ENCODE assay signal across 7 mouse cellular contexts in genomic region chr10:82083622-82083971, GRCm38 (mm10). TPM values are rescaled to one million over a fixed set of nuclear protein-coding genes. Genes with fewer than 3 reads are reported as not detected.
DNase-seq lines count a peak whose midpoint lies in the region; ATAC-seq lines count a peak whose summit lies in the region.
"Not testable (repeated sequence)": the region's sequence is repeated elsewhere in the genome, so short reads cannot be mapped to it uniquely, and the experiment has no call there.

No protein-coding gene starts in this region.

- not testable (repeated sequence) for H3K79me2 ChIP-seq in macrophage (ENCODE audit: inconsistent target)

- peak overlapping the region; percentile 56 for H3K4me2 ChIP-seq in heart, embryonic 14.5 days (ENCODE audit: low read length)
- peak overlapping the region; percentile 47 for H3K4me2 ChIP-seq in intestine, embryonic 16.5 days (ENCODE audit: low read depth, low read length)
- H3K4me2 ChIP-seq in limb, embryonic 15.5 days = peak overlapping the region; percentile 38
- peak overlapping the region; percentile 42 for H3K4me2 ChIP-seq in neural tube, embryonic 14.5 days (ENCODE audit: low read depth, low read length)

- not testable (repeated sequence) for ATAC-seq in heart, embryonic 14.5 days (ENCODE audit: insufficient number of reproducible peaks, insufficient read depth, low FRiP score, low read depth); limb, embryonic 15.5 days (ENCODE audit: insufficient number of reproducible peaks, low FRiP score, low TSS enrichment, low read depth); neural tube, embryonic 14.5 days (ENCODE audit: low read depth)
- 0 out of 2 replicates have a peak, but pooled peaks have one; percentile 9 for ATAC-seq in intestine, embryonic 16.5 days

- H3K4me3 ChIP-seq in forebrain, embryonic 10.5 days = peak overlapping the region; percentile 56
- peak overlapping the region; percentile 55 to 74 for H3K4me3 ChIP-seq in heart, embryonic 14.5 days (ENCODE audit: control insufficient read depth in 1 of 2, insufficient read depth in 1 of 2, low read depth in 1 of 2, low read length in 2 of 2)
- peak overlapping the region; percentile 58 for H3K4me3 ChIP-seq in intestine, embryonic 16.5 days (ENCODE audit: low read length)
- H3K4me3 ChIP-seq in limb, embryonic 15.5 days = peak overlapping the region; percentile 54
- peak overlapping the region; percentile 14; the same call in 1 of the 2 replicates for H3K4me3 ChIP-seq in macrophage (ENCODE audit: inconsistent target)
- H3K4me3 ChIP-seq in neural tube, embryonic 14.5 days (ENCODE audit: low read depth, low read length) = peak overlapping the region; percentile 41

- H3K27ac ChIP-seq in forebrain, embryonic 10.5 days = peak overlapping the region; percentile 84
- peak overlapping the region; percentile 57 to 84; a peak in 2 of 4 replicates for H3K27ac ChIP-seq in heart, embryonic 14.5 days (replicated peaks in 1 of 2; ENCODE audit: control insufficient read depth in 1 of 2, insufficient read depth in 1 of 2, low read depth in 2 of 2, low read length in 2 of 2)
- not testable (repeated sequence) for H3K27ac ChIP-seq in intestine, embryonic 16.5 days (ENCODE audit: low read length); macrophage
- 0 out of 2 replicates have a peak overlapping the region, but pooled peaks have one; percentile 84 for H3K27ac ChIP-seq in limb, embryonic 15.5 days
- peak overlapping the region; percentile 28; the same call in 1 of the 2 replicates for H3K27ac ChIP-seq in neural tube, embryonic 14.5 days (ENCODE audit: low read depth, low read length)

- H3K4me1 ChIP-seq in forebrain, embryonic 10.5 days; heart, embryonic 14.5 days (ENCODE audit: control insufficient read depth in 2 of 2, insufficient read depth in 2 of 2, low read length in 2 of 2); intestine, embryonic 16.5 days (ENCODE audit: control insufficient read depth, insufficient read depth, low read length); limb, embryonic 15.5 days; neural tube, embryonic 14.5 days (ENCODE audit: control insufficient read depth, insufficient read depth, low read length): not testable (repeated sequence)

- peak overlapping the region; percentile 68 for H3K9ac ChIP-seq in heart, embryonic 14.5 days (ENCODE audit: low read length)
- peak overlapping the region; percentile 68 for H3K9ac ChIP-seq in intestine, embryonic 16.5 days (ENCODE audit: low read depth, low read length)
- H3K9ac ChIP-seq in limb, embryonic 15.5 days = not testable (repeated sequence)
- peak overlapping the region; percentile 46; the same call in 1 of the 2 replicates for H3K9ac ChIP-seq in neural tube, embryonic 14.5 days (replicated peaks; ENCODE audit: low read depth, low read length)

- not testable (repeated sequence) for H3K27me3 ChIP-seq in forebrain, embryonic 10.5 days (ENCODE audit: poor library complexity, severe bottlenecking); heart, embryonic 14.5 days (ENCODE audit: control insufficient read depth, insufficient read depth, low read length); intestine, embryonic 16.5 days (replicated peaks; ENCODE audit: control insufficient read depth, insufficient read depth, low read length); limb, embryonic 15.5 days; neural tube, embryonic 14.5 days (ENCODE audit: control insufficient read depth, insufficient read depth, low read length)

- 29% methylated on average over 14 of the region's 14 CpGs for WGBS in forebrain, embryonic 10.5 days
- 21% methylated on average over 14 of the region's 14 CpGs for WGBS in heart, embryonic 14.5 days
- whole genome bisulfite sequencing in intestine, embryonic 16.5 days = 18% methylated on average over 14 of the region's 14 CpGs
- WGBS in limb, embryonic 15.5 days = 22% methylated on average over 14 of the region's 14 CpGs
- 44% methylated on average over 9 of the region's 14 CpGs for WGBS in macrophage (ENCODE audit: missing documents)
- WGBS in neural tube, embryonic 14.5 days = 24% methylated on average over 14 of the region's 14 CpGs

- not testable (repeated sequence) for H3K36me3 ChIP-seq in forebrain, embryonic 10.5 days (replicated peaks); heart, embryonic 14.5 days (ENCODE audit: control insufficient read depth, insufficient read depth, low read length); intestine, embryonic 16.5 days (ENCODE audit: control insufficient read depth, insufficient read depth, low read length); limb, embryonic 15.5 days; macrophage (ENCODE audit: inconsistent target); neural tube, embryonic 14.5 days (ENCODE audit: control insufficient read depth, insufficient read depth, low read length)

- peaks cover 20% of the 10 kb centered on the region; the same call in 1 of the 2 replicates for H3K9me3 ChIP-seq in forebrain, embryonic 10.5 days
- H3K9me3 ChIP-seq in heart, embryonic 14.5 days (ENCODE audit: control insufficient read depth, low read length); intestine, embryonic 16.5 days (ENCODE audit: control insufficient read depth, low read length); limb, embryonic 15.5 days; neural tube, embryonic 14.5 days (ENCODE audit: control insufficient read depth, low read length): not testable (repeated sequence)

- peak; percentile 1 for DNase-seq in brain, adult 2 months (ENCODE audit: low read depth, low spot score)
- DNase-seq in forebrain, embryonic 10.5 days (ENCODE audit: extremely low spot score, low spot score) = not testable (repeated sequence)

RNA-seq across cellular contexts. Expression of gene BC024063, which starts 0.4 kb away (rescaled TPM):
- polyA plus RNA-seq in forebrain, embryonic 10.5 days (2016; fragmentation: Nextera tagmentation; extraction: Ambion mirVana) = 4.0 and 5.2 TPM in 2 replicates
- 3.1 and 4.0 TPM in 2 replicates for polyA plus RNA-seq in heart, embryonic 14.5 days (2014; fragmentation: Nextera tagmentation; extraction: Ambion mirVana)
- polyA plus RNA-seq in intestine, embryonic 16.5 days (2015; fragmentation: Nextera tagmentation; extraction: Ambion mirVana) = 2.5 and 3.5 TPM in 2 replicates
- 4.9 and 5.0 TPM in 2 replicates for polyA plus RNA-seq in limb, embryonic 15.5 days (2015; fragmentation: Nextera tagmentation; extraction: Ambion mirVana)
- 1 to 10 TPM in 9 of 26 experiments, under 1 TPM in 11, not detected in 6; 0.36 to 2.1 (median 0.79) TPM for total RNA-seq in macrophage (2018; cell fraction: chromatin; rRNA removed)
- total RNA-seq in macrophage (2018; cell fraction: cytosol; rRNA removed) = under 1 TPM; 0.12 to 0.89 (median 0.47) TPM
- total RNA-seq in macrophage (2018; cell fraction: nucleus; rRNA removed) = 1 to 10 TPM in 6 of 26 experiments, under 1 TPM in 15, not detected in 5; 0.28 to 1.5 (median 0.66) TPM
- polyA plus RNA-seq in macrophage (2018) = 0.35 to 0.70 TPM (median 0.36 TPM) in 3 replicates
- polyA plus RNA-seq in neural tube, embryonic 14.5 days (2014; fragmentation: Nextera tagmentation; extraction: Ambion mirVana) = 9.5 and 11.0 TPM in 2 replicates

RNA-seq across cellular contexts. Expression of gene Zfp873, which starts 35.7 kb away (rescaled TPM):
- polyA plus RNA-seq in forebrain, embryonic 10.5 days (2016; fragmentation: Nextera tagmentation; extraction: Ambion mirVana) = 16.2 and 17.8 TPM in 2 replicates
- 10.5 and 12.4 TPM in 2 replicates for polyA plus RNA-seq in heart, embryonic 14.5 days (2014; fragmentation: Nextera tagmentation; extraction: Ambion mirVana)
- polyA plus RNA-seq in intestine, embryonic 16.5 days (2015; fragmentation: Nextera tagmentation; extraction: Ambion mirVana) = 9.2 and 10.7 TPM in 2 replicates
- polyA plus RNA-seq in limb, embryonic 15.5 days (2015; fragmentation: Nextera tagmentation; extraction: Ambion mirVana) = 13.4 and 13.7 TPM in 2 replicates
- total RNA-seq in macrophage (2018; cell fraction: chromatin; rRNA removed) = 10 to 100 TPM in 8 of 26 experiments, 1 to 10 TPM in 12, under 1 TPM in 5, not detected in 1; 0.25 to 16.8 (median 6.5) TPM
- total RNA-seq in macrophage (2018; cell fraction: cytosol; rRNA removed) = 1 to 10 TPM in 23 of 26 experiments, under 1 TPM in 3; 0.86 to 4.4 (median 3.1) TPM
- total RNA-seq in macrophage (2018; cell fraction: nucleus; rRNA removed) = 10 to 100 TPM in 5 of 26 experiments, 1 to 10 TPM in 17, under 1 TPM in 4; 0.34 to 18.5 (median 3.5) TPM
- polyA plus RNA-seq in macrophage (2018) = 2.8 to 3.9 TPM (median 3.2 TPM) in 3 replicates
- 14.3 and 16.1 TPM in 2 replicates for polyA plus RNA-seq in neural tube, embryonic 14.5 days (2014; fragmentation: Nextera tagmentation; extraction: Ambion mirVana)

RNA-seq across cellular contexts. Expression of gene AU041133, which starts 44.2 kb away (rescaled TPM):
- polyA plus RNA-seq in forebrain, embryonic 10.5 days (2016; fragmentation: Nextera tagmentation; extraction: Ambion mirVana) = 4.6 and 5.0 TPM in 2 replicates
- polyA plus RNA-seq in heart, embryonic 14.5 days (2014; fragmentation: Nextera tagmentation; extraction: Ambion mirVana) = 5.5 and 5.6 TPM in 2 replicates
- 4.3 and 4.4 TPM in 2 replicates for polyA plus RNA-seq in intestine, embryonic 16.5 days (2015; fragmentation: Nextera tagmentation; extraction: Ambion mirVana)
- 4.8 and 5.5 TPM in 2 replicates for polyA plus RNA-seq in limb, embryonic 15.5 days (2015; fragmentation: Nextera tagmentation; extraction: Ambion mirVana)
- 10 to 100 TPM in 15 of 26 experiments, 1 to 10 TPM in 11; 1.9 to 24.2 (median 11.7) TPM for total RNA-seq in macrophage (2018; cell fraction: chromatin; rRNA removed)
- 1 to 10 TPM in 21 of 26 experiments, under 1 TPM in 5; 0.51 to 3.7 (median 2.0) TPM for total RNA-seq in macrophage (2018; cell fraction: cytosol; rRNA removed)
- 10 to 100 TPM in 8 of 26 experiments, 1 to 10 TPM in 18; 1.2 to 19.3 (median 7.6) TPM for total RNA-seq in macrophage (2018; cell fraction: nucleus; rRNA removed)
- 1.6 to 3.3 TPM (median 3.0 TPM) in 3 replicates for polyA plus RNA-seq in macrophage (2018)
- polyA plus RNA-seq in neural tube, embryonic 14.5 days (2014; fragmentation: Nextera tagmentation; extraction: Ambion mirVana) = 11.0 and 14.3 TPM in 2 replicates

Comparison
In these comparisons a context has a peak if more than half of its experiments do, and no peak if none do; other contexts are left out.
1. H3K4me3 ChIP-seq: peak in every context shown above with its lines; median percentile 64 in heart, embryonic 14.5 days; 58 in intestine, embryonic 16.5 days; 56 in forebrain, embryonic 10.5 days; 54 in limb, embryonic 15.5 days; 41 in neural tube, embryonic 14.5 days; 14 in macrophage.